Mouse (Mus musculus) layer of hippocampus, adult 18-20 months (tissue): ENCODE measurements at regions not wholly inside any gene's neighbourhood (a gene's known extent, or its start where the extent isn't known, plus 50 kb on each side); places are given as distances from the start of the nearest gene placed in this dataset.

ENCODE experiments used
- DNase-seq, 2 experiments: peaks; one replicate each; pipeline ENCODE4 v3.0.0; 2022; ENCODE audit warnings: low spot score in 2 of 2

GRCm38 (mm10) chr12:7777220-7778055 lies 200.0 kb upstream of the Apob start:
- peak; percentile 44 to 90 for DNase-seq

GRCm38 (mm10) chr12:7778056-7778440 lies 199.4 kb upstream of the Apob start:
- no peak for DNase-seq

- peak; percentile 64 to 75 for DNase-seq
Observed at GRCm38 (mm10) chr12:7816616-7817015, 160.8 kb upstream of the Apob start.

- DNase-seq, result no peak
Observed at GRCm38 (mm10) chr12:7820006-7820704, 157.3 kb upstream of the Apob start.

GRCm38 (mm10) chr12:7820718-7821117 lies 156.7 kb upstream of the Apob start:
- DNase-seq, result no peak

- no peak for DNase-seq
Observed at GRCm38 (mm10) chr12:7835731-7836130, 141.7 kb upstream of the Apob start.

- peak in 1 of 2 experiments; percentile 38 for DNase-seq
Observed at GRCm38 (mm10) chr12:7853876-7854275, 123.6 kb upstream of the Apob start.

GRCm38 (mm10) chr12:7855683-7856082 lies 121.8 kb upstream of the Apob start:
- DNase-seq, result no peak

- DNase-seq, result no peak
Observed at GRCm38 (mm10) chr12:7859533-7859932, 117.9 kb upstream of the Apob start.

- DNase-seq, result peak in 1 of 2 experiments; percentile 23
Observed at GRCm38 (mm10) chr12:7870004-7870403, 107.4 kb upstream of the Apob start.

GRCm38 (mm10) chr12:7870473-7870872 lies 107.0 kb upstream of the Apob start:
- no peak for DNase-seq

GRCm38 (mm10) chr12:7875454-7875853 lies 102.0 kb upstream of the Apob start:
- no peak for DNase-seq

GRCm38 (mm10) chr12:7876302-7877063 lies 101.0 kb upstream of the Apob start:
- DNase-seq, result no peak

- DNase-seq, result no peak
Observed at GRCm38 (mm10) chr12:7878761-7879160, 98.7 kb upstream of the Apob start.

GRCm38 (mm10) chr12:7896156-7896555 lies 81.3 kb upstream of the Apob start:
- DNase-seq, result no peak

- peak in 1 of 2 experiments; percentile 13 for DNase-seq
Observed at GRCm38 (mm10) chr12:7905329-7905728, 72.1 kb upstream of the Apob start.

GRCm38 (mm10) chr12:7906831-7907230 lies 70.6 kb upstream of the Apob start:
- no peak for DNase-seq

- peak in 1 of 2 experiments; percentile 23 for DNase-seq
Observed at GRCm38 (mm10) chr12:7909746-7910360, 67.6 kb upstream of the Apob start.

GRCm38 (mm10) chr12:7910509-7910908 lies 66.9 kb upstream of the Apob start:
- no peak for DNase-seq

- peak in 1 of 2 experiments; percentile 3 for DNase-seq
Observed at GRCm38 (mm10) chr12:7918385-7918784, 59.1 kb upstream of the Apob start.

- DNase-seq, result no peak
Observed at GRCm38 (mm10) chr12:7918967-7919708, 58.3 kb upstream of the Apob start.
